Mouse (Mus musculus): ENCODE measurements around the gene Mfap3. TPM values are rescaled to one million over a fixed set of nuclear protein-coding genes. Genes with fewer than 3 reads are reported as not detected.

Gene Mfap3
- polyA plus RNA-seq, 1 experiment from 2014 or later: 57.6 TPM

GRCm38 (mm10) chr11:57568950-57569490, 50.6 kb downstream of the Mfap3 start:
- H3K9ac ChIP-seq: no peak overlapping the region
- no peak overlapping the region for H3K4me2 ChIP-seq (replicated peaks)
- 0 out of 2 replicates have a peak, but pooled peaks cover 6% of the 10 kb centered on the region for H3K9me3 ChIP-seq (replicated peaks)
- no peak overlapping the region for H3K4me3 ChIP-seq
- WGBS: 90% methylated on average over 2 of the region's 2 CpGs
- no peaks in the 10 kb centered on the region for H3K36me3 ChIP-seq
- no peak for ATAC-seq (ENCODE audit: low FRiP score)
- H3K27me3 ChIP-seq: no peaks in the 10 kb centered on the region
- no peak overlapping the region for H3K27ac ChIP-seq
- H3K4me1 ChIP-seq: peaks cover 21% of the 10 kb centered on the region

DNA sequence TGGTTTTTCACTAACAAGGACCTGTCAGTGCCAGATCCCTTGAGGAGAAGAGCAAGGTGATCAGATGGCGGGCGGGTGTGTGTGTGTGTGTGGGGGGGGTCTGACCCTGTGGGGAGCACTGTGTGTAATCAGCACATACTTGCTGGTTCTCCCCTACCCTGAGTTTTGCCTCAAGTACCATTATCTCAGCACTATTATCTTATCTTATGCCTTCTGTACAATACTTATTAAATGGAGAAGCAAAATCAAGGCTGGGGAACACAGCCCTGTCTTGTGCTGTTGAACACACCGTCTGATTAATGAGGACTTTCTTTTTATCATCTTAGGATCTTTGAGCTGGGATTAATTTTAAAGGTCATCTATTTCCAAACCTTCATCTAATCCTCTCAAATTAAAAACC, 52.6 kb downstream of the Mfap3 start:
- Histone ChIP-seq H3K4me3 (no peak overlapping the region), H3K36me3 (no peaks in the 10 kb centered on the region), H3K27ac (no peak overlapping the region), H3K9ac (no peak overlapping the region), H3K9me3 (replicated peaks) (0 out of 2 replicates have a peak, but pooled peaks cover 6% of the 10 kb centered on the region), H3K4me1 (peaks cover 23% of the 10 kb centered on the region), H3K27me3 (no peaks in the 10 kb centered on the region), H3K4me2 (replicated peaks) (no peak overlapping the region)
- 78% methylated on average over 3 of the region's 3 CpGs for WGBS
- no peak for ATAC-seq (ENCODE audit: low FRiP score)

- H3K4me2 ChIP-seq (replicated peaks): no peak overlapping the region
- 62% methylated on average over 14 of the region's 14 CpGs for WGBS
- no peak for ATAC-seq (ENCODE audit: low FRiP score)
- H3K27ac ChIP-seq: no peak overlapping the region
- H3K4me3 ChIP-seq: no peak overlapping the region
- peaks cover 12% of the 10 kb centered on the region; the same call in 1 of the 2 replicates for H3K4me1 ChIP-seq
- H3K27me3 ChIP-seq: no peaks in the 10 kb centered on the region
- no peaks in the 10 kb centered on the region for H3K36me3 ChIP-seq
- H3K9me3 ChIP-seq (replicated peaks): 0 out of 2 replicates have a peak, but pooled peaks cover 6% of the 10 kb centered on the region
- H3K9ac ChIP-seq: no peak overlapping the region
Measured at GRCm38 (mm10) chr11:57573686-57574274, 55.3 kb downstream of the Mfap3 start.

GRCm38 (mm10) chr11:57576871-57577515, 58.5 kb downstream of the Mfap3 start:
- H3K27ac ChIP-seq: no peak overlapping the region
- peaks cover 12% of the 10 kb centered on the region; the same call in 1 of the 2 replicates for H3K4me1 ChIP-seq
- no peak overlapping the region for H3K4me3 ChIP-seq
- no peak overlapping the region for H3K9ac ChIP-seq
- H3K9me3 ChIP-seq (replicated peaks): no peaks in the 10 kb centered on the region
- H3K27me3 ChIP-seq: no peaks in the 10 kb centered on the region
- WGBS: 80% methylated on average over 6 of the region's 6 CpGs
- ATAC-seq (ENCODE audit: low FRiP score): no peak
- no peaks in the 10 kb centered on the region for H3K36me3 ChIP-seq
- H3K4me2 ChIP-seq (replicated peaks): no peak overlapping the region

GRCm38 (mm10) chr11:57582818-57583635, 64.6 kb downstream of the Mfap3 start:
- Histone ChIP-seq H3K27me3 (no peaks in the 10 kb centered on the region), H3K4me1 (peaks cover 30% of the 10 kb centered on the region), H3K4me2 (replicated peaks) (0 out of 2 replicates have a peak overlapping the region, but pooled peaks have one; percentile 0), H3K36me3 (no peaks in the 10 kb centered on the region), H3K9ac (no peak overlapping the region), H3K9me3 (replicated peaks) (no peaks in the 10 kb centered on the region), H3K27ac (peak overlapping the region; percentile 53), H3K4me3 (no peak overlapping the region)
- peak; percentile 91 for ATAC-seq (ENCODE audit: low FRiP score)
- WGBS: 13% methylated on average over 10 of the region's 10 CpGs

Other genes with a start within 250 kb of the Mfap3 start
- gene Fam114a2, start within 50 bp of the Mfap3 start, polyA plus RNA-seq (2016; fragmentation: Nextera tagmentation; extraction: Ambion mirVana): 86.3 and 88.2 TPM in 2 replicates
- 31.1 and 31.4 TPM in 2 replicates for gene Galnt10, start 126.8 kb downstream of the Mfap3 start, polyA plus RNA-seq (2016; fragmentation: Nextera tagmentation; extraction: Ambion mirVana)